Mouse (Mus musculus) lung, adult 10 weeks (tissue): ENCODE data around the gene Lrriq3. TPM values are rescaled to one million over a fixed set of nuclear protein-coding genes. Genes with fewer than 3 reads are reported as not detected.

Experiments used
- polyA plus RNA-seq: library from polyadenylated mRNA; stranded (reverse); fragments of 350-450 nt; fragmentation: Illumina TruSeq; extraction: RNeasy Lipid Tissue Mini Kit (QIAGEN cat#74804); gene quantifications from one replicate; pipeline ENCODE4 v1.2.3, GENCODE M21; 2014; ENCODE audit warnings: low read depth, low replicate concordance; ENCODE audit not compliant: insufficient read depth

Lrriq3 gene
- polyA plus RNA-seq, result 0.53 TPM

GRCm38 (mm10) chr3:155093116-155093956 lies at the start of gene Lrriq3, which contains the start of gene Fpgt:
Gene Lrriq3, plus strand, starts transcription at chr3:155093434.
Gene Fpgt, minus strand, starts transcription at chr3:155093403.

GRCm38 (mm10) chr3:155055231-155055916 lies 37.9 kb upstream of the Lrriq3 start, which contains the start of gene Tnni3k:
Gene Tnni3k, minus strand, starts transcription at chr3:155055407.

Other genes with a start within 250 kb of the Lrriq3 start
- 1.00 TPM for gene Tnni3k, start 38.0 kb upstream of the Lrriq3 start, polyA plus RNA-seq
- 7.6 TPM for gene Fpgt, start within 50 bp of the Lrriq3 start, polyA plus RNA-seq